Mouse (Mus musculus): ENCODE results near the gene Fancc.

GRCm38 (mm10) chr13:63321689-63322088 is 175.4 kb downstream of the Fancc start:
- no peak for TF ChIP-seq CTCF (conservative IDR thresholded peaks at IDR 0.05; ENCODE audit: low read length)
- TF ChIP-seq POU5F1 (IDR thresholded peaks at IDR 0.05; ENCODE audit: borderline replicate concordance, low read length), result no peak
- TF ChIP-seq NANOG (IDR thresholded peaks at IDR 0.05; ENCODE audit: borderline replicate concordance, low read length), result no peak
